Mouse (Mus musculus) mouse embryonic stem cell (cell line): ENCODE results near the gene Mcpt4.

Experiments used
- in situ Hi-C, 2 experiments: fragments of 300-500 bp; cut with MboI; formaldehyde crosslinking; loops; 1 replicate in 1 of 2; 3 replicates in 1 of 2; pipeline ENCODE4 v1.14.3; 2019 to 2020; ENCODE audit warnings: low sequenced_read_pairs in 2 of 2, low pct_unique_long_range_greater_than_20kb in 1 of 2, mixed read lengths in 1 of 2; ENCODE audit not compliant: unreplicated experiment in 1 of 2

Mcpt4 gene

GRCm38 (mm10) chr14:56013147-56013546 is 49.0 kb downstream of the Mcpt4 start:
- in situ Hi-C loops, result no loop called here
